Mouse (Mus musculus) G1E-ER4 (cell line): Measurements from ENCODE around the gene Cit. TPM values are rescaled to one million over a fixed set of nuclear protein-coding genes. Genes with fewer than 3 reads are reported as not detected.

Experiments used
- GATA1 ChIP-seq: IDR thresholded peaks from one replicate; pipeline ENCODE4 v1.8.0; 2012; ENCODE audit warnings: low read length, inconsistent platforms
- polyA plus RNA-seq: library from polyadenylated mRNA; stranded (reverse); fragments of >175 nt; gene quantifications from 2 replicates; pipeline ENCODE4 v1.2.3, GENCODE M21; 2012

Cit gene
- polyA plus RNA-seq, 1 experiment, result 40.0 TPM

DNA sequence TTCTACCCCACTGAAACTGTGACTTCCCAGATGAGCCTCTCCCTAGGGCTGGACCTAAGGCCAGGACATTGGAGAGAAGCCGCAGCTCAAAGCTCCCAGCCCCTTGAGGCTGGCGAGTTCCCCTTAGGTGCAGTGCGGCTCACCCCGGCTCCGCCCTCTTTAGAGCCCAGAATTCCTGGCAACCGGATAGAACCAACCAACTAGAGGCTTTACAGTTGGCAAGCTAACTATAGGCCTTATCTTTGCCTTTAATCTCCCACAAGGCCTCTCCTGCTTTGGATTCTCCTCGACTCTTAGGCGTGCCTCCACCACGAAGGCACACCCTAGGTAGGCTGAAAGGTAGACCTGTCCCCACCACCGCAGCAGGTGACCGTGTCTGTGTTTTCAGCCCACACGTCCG is 162.6 kb downstream of the Cit start:
- peak; percentile 29 for TF ChIP-seq GATA1

DNA sequence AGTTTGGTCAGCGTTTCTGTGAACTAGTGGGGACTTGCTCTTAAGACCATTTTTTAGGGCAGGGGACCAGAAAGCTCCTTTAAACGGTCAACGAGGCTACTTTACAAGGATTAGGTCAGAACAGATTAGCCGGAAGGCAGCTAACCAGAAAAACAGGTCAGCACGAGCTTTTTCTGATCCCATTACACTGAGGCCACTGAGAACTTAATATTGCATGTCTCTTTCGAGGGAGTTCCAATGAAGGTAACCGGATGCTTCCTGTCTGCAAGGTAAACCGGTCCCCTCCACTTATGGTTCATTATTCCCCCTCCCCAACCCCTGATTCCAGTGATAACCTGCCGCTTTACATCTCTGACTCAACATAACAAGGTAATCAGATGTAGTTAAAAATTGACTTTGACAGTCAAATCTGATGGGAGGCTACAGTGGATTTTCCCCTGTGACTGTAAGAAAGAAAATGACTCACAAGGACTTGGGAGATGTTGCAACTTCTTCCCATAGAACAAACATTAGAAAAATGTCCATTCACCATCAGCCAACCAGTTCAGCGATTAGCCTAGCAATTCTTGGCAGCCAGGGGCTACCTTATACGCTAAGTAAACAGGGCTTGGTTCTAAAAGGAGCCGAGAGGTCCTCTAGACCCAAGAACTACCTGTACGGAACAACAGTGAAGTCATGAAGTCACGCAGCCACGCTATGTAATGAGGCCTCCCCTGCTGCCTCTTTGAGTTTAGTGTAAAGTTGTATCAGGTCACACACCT is 164.2 kb downstream of the Cit start:
- no peak for TF ChIP-seq GATA1

DNA sequence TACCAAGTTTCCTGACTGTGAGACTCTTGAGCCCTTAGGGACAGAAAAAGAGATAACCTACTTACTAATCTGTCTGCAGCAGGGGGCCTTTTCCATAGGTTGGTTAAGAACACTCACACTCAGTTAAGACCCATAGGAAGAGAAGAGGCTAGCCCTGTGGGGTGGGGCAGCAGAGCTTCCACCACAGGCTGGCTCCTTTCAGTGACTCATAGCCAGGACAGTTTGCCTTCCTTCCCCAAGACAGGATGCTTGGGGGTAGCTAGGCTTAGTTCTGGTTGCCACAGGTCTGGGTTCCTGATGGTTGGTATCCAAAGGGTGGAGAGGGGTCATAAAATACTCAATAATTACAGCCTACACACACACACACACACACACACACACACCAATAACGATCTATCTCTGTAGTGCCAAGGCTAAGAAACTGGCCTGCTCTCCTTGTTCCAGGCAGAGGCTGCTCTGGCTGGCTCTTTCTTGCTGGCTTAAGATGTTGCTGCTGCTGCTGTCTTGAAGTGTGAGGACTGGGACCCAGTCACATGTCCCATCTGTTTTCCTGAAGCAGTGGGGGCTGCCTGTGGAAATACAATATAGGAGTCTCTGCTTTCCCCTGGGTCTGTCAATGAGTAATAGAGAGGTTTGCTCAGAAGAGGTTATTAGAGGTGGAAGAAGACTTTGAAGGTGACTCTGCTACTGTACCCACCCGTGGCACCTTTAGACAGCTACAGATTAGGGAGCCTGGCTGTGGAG is 165.0 kb downstream of the Cit start:
- no peak for TF ChIP-seq GATA1

DNA sequence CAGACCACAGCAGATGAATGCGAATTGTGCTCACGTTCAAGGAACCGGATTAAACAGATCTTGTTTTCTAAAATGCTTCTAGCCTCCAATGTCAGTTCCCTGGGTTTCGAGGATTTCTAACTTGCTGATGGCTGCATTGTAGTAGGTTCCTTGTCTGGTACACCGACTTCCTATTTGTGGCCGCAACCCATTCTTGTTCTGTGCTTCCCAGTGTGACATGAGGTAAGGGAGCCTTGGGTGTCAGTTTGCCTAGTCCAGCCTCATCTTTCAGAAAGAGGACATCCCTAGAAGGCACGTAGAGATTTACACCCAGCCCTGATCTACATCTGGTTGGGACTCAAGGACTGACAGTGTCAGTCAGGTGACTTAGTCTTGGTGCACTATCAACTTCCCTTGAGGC is 166.6 kb downstream of the Cit start:
- TF ChIP-seq GATA1, result no peak

DNA sequence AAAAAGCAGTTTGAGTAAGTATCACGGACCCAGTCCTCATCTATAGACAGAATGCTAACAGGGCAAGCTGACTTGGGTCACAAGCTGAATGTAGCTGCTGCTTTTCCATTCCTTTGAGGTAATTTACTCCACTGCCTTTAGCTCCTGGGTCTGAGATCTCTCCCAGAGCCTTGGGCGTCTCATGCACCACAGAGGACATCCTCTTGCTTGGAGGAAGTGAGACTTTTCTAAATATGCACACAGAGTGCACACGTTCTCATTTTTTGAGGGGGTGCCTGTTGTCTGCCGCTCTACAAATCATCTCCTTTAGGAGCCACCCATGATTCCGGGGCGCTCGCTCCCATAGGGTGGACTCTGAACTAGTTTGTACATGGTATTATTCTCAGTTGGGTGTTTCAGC is 167.4 kb downstream of the Cit start:
- TF ChIP-seq GATA1, result no peak

DNA sequence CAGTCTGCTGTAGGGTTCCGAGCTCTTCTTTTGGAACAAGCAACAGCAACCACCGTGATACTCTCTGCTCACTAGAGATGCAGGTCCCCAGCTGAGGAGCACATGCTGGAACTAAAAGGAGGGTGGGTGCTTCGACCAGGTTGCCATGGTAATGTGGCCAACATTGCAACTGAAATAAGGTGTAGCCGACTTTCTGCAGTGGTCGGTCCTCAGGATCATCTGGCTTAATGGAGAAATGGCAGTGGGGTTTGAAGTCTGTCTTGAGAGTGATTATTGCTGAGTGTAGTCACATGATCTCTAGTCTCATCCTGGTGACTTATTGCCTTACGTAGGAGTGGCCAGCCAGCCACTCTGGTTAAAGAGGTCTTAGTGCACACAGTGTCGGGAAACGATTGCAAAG is 168.7 kb downstream of the Cit start:
- TF ChIP-seq GATA1, result no peak

DNA sequence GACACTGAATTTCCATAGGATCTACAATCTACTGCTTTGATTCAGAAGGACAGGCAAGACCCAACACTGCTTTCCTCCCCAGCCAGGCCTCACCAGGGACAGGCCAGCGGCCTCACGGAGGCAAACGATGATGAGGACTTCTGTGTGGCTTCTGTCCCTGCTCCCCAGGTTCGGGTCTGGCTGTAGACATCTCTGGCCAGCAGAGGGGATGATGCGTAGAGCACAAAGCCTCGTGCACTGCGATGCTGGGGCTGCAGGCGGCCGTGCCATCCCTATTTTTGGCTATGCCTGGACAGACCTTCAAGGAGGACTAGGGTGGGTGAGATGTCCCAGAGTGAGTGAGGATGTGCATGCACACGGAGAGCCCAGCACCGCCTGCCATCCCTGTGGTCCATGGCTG is 169.2 kb downstream of the Cit start:
- no peak for TF ChIP-seq GATA1

DNA sequence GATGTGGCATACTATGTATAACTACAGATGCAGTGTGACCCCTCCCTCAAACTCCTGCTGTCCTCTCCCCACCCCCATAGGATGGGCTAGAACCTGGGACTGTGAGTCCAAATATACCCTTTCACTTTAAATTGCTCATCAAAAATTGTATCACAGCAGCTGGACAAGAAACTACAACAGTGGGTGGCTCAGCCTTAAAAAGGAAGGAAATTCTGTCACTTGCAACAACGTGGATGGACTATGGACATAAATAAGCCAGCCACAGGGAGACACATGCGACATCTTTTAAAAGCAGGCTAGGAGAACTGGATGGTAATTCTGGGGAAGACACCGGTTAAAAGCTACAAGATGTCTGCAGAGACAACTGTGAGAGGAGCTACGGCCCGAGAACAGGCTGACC is 171.5 kb downstream of the Cit start:
- no peak for TF ChIP-seq GATA1

DNA sequence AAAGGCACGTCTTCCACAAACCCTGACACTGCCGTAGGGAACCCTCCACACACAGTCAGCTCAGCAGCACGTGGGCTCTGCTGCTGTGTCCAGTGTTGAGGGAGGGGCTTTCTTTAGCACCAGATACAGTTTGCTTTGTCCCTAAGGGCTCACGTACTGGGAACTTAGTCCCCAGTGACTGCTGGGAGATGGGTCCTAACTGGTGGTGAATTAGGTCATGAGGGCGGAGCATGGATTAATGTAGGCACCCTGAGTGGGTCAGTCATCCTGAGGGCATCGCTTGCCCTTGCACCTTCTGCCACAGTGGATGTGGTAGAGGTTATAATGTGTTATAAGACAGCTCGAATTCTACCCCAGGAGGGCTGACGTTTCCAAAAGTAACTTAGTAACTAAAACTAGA is 172.3 kb downstream of the Cit start:
- TF ChIP-seq GATA1, result no peak

DNA sequence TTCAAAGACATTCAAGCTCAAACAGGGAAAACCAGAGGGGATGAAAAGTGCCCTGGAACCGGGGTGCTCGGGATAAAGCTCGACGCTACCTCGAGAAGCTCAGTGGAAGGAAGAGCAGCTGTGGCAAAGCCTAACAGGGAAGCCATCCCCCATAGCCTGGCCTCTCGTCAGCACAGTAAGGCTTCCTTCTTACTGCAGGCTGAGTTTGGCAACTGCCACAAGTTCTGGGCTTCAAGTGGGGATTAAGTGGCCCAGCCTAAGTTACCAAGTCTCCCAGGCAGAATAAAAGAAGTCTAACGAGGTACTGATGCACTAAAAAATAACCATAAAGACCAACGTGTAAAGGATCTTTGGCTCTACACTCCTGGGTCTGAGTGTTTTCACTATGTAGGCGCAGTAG is 173.1 kb downstream of the Cit start:
- no peak for TF ChIP-seq GATA1

DNA sequence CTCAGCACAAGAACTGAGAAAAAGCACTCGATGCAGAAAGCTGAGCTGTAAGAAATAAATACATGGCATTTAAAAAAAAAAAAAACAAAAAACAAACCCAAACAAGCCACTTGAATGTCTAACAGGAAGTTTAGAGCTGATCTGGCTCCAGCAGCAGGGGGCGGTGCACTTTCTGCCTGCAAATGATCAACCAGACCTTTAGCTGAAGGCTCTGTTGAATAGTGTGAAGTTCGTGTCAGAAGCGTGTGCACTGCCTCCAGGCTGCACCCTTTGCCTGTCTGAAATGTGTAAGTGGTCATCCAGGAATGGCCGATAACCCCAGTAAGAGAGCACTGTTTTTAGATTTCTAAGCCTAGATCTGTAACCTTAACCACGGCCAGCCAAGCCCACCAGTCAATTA is 173.7 kb downstream of the Cit start:
- no peak for TF ChIP-seq GATA1

DNA sequence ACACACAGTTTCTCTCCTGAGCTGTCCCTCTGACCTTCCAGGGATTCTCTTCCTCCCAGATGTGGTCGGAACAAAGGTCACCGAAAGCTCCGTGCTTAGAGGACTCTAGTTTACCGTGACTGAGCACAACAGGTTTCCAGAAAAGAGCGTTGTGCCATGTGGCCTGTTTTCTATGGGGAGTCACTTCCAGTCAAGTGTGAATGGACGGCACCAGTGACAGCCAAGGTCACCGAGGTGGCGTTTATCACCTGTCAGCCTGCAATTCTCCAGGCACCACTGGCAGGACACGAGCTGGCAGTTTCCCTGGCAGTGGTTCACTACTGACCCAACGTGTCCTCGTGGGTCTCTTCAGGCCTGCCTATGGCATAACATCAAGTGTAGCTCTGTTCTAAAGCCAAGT is 174.3 kb downstream of the Cit start:
- no peak for TF ChIP-seq GATA1

DNA sequence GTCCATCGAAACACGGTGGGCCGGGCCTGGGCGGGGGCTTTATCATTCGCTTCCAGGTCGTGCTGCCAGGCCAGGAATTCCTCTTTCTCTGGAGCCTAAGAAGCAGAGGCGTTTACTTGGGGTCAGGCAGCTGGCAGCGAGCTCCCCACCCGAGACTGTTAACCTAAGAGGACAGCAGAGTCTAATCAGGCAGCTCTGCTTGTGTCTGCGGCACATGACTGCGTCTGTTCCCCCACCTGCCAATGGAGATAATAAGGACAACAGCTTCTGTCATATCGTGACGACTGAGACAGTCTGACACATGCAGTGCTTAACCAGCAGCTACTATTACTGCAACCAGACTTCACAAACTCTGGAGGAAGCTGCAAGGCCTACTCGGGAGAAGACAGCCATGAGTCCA is 176.5 kb downstream of the Cit start:
- peak; percentile 82 for TF ChIP-seq GATA1

DNA sequence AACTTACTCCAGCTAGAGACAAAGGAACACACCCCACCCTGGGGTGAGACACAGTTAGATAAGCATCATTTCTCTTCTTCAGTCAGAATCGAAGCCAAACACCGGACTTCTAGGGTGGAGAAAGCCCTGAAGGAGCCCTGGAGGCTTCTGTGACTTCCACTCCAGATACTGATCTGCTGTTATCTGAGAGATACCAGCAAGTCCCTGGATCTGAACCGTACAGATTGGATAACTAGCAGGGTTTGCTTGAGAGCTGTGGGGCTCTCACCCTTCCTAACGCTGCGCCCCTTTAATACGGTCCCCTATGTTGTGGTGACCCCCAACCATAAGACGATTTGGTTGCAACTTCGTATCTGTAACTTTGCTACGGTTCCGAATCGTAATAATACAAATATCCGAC is 177.1 kb downstream of the Cit start:
- peak; percentile 16 for TF ChIP-seq GATA1

DNA sequence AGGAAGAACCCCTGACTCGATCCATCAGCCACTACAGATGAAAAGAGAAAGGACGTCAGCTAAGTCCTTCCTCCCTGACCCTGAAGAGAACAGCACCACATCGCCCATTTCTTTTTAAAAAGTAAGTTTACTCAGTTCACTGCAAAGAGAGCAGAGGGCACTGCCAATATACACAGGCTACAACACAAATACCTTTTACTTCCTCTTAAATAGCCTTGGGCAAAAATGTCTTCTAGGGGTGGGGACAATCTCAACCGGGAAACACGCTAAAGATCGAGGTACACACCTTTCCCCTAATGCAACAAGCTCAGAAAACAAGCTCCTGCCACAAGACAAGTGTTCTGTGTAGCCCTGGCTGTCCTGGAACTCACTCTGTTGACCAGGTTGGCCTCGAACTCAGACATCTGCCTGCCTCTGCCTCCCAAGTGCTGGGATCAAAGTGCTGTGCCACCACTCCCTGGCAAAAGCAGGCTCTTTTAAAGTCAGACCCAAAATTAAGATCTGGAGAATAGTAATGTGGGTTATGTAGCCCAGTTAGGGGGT is 177.7 kb downstream of the Cit start:
- TF ChIP-seq GATA1, result no peak

DNA sequence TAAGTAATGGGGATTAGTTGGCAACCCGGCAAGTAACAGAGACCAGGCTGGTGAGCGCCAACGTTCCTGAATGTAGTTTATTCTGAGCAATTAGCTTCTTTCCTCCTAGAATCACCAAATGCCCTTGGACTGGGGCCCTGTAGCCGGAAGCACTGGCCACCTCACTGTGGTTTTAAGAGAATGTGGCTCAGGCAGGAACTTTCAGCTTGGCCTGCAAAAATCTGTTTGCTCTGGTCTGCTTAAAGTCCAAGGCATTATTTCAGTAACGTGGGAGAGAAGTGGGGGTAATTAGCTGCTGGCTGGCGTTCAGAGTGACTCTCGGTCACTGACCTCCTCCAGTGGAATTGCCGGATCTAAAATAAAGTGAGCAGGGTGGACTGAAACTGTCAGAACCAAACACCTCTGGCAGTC is 178.2 kb downstream of the Cit start:
- TF ChIP-seq GATA1, result no peak

DNA sequence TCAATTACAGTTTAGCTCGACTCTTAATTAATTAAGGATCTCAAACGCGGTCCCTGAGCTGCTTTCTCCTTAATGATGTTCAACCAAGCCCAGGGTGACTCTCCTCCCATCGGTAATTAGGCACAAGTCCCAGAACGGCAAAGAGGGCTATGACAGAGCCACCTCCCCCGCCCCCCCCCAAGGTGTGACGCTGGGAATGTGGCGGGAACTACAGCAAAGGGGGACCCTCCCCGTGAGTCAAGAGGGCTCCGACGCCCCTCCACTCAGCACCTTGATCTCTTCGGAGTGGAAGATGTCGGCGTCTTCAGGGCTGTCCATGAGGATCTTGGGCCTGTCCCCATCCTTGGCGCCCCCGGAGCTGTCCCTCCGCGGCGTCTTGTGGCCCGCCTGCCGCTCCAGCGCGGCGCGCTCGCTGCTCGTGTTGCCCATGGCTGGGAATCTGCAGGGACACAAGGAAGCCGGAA is 178.8 kb downstream of the Cit start:
- no peak for TF ChIP-seq GATA1
